In genomic region chr7:43464864-43465343, GRCm38 (mm10) we compare ENCODE assay signal across 8 mouse cellular contexts. TPM values are rescaled to one million over a fixed set of nuclear protein-coding genes. Genes with fewer than 3 reads are reported as not detected.
A peak's percentile ranks its signal among the peaks of the same experiment; 100 is the strongest.
DNase-seq lines count a peak whose midpoint lies in the region; ATAC-seq and TF ChIP-seq lines count a peak whose summit lies in the region.
"Had no signal": no experiment of that assay in that cellular context is flagged by ENCODE, and none has a peak within 500 bp of the region (broad histone marks: within the 10 kb centered on the region; RNA-seq: fewer than 3 reads in every experiment).

No protein-coding gene starts in this region.

- no peaks in the 10 kb centered on the region for H3K4me1 ChIP-seq in embryonic fibroblast, embryonic 13.5 days (ENCODE audit: control insufficient read depth, insufficient read depth, low read length)
- peaks cover 10% of the 10 kb centered on the region; the same call in 1 of the 2 replicates for H3K4me1 ChIP-seq in midbrain, embryonic 14.5 days (ENCODE audit: control insufficient read depth, insufficient read depth, low read length)

- peak; percentile 14 for DNase-seq in thymus, postnatal 14 days
- no peak for DNase-seq in thymus, postnatal 0 days (ENCODE audit: low spot score)
- peak; percentile 41 for DNase-seq in kidney, postnatal 10 days
- peak; percentile 77 for DNase-seq in midbrain, embryonic 14.5 days
- DNase-seq in adrenal gland, postnatal 25 days = no peak
- no peak for DNase-seq in ovary, postnatal 36 days (ENCODE audit: low spot score)

- ATAC-seq in midbrain, embryonic 14.5 days (ENCODE audit: low FRiP score, low TSS enrichment) = peak; percentile 15; the same call in 1 of the 2 replicates

- H3K9me3 ChIP-seq in midbrain, embryonic 14.5 days (ENCODE audit: control insufficient read depth, low read length) = no peaks in the 10 kb centered on the region

- H3K27ac ChIP-seq in embryonic fibroblast, embryonic 13.5 days (ENCODE audit: insufficient read depth, low read length) = no peak overlapping the region
- peak overlapping the region; percentile 46; the same call in 1 of the 2 replicates for H3K27ac ChIP-seq in midbrain, embryonic 14.5 days (replicated peaks; ENCODE audit: low read depth, low read length)

- TF ChIP-seq POLR2A in embryonic fibroblast, embryonic 13.5 days (IDR thresholded peaks at IDR 0.05; ENCODE audit: low read depth, low read length) = no peak

- H3K36me3 ChIP-seq in midbrain, embryonic 14.5 days (ENCODE audit: control insufficient read depth, insufficient read depth, low read length) = no peaks in the 10 kb centered on the region

- H3K27me3 ChIP-seq in midbrain, embryonic 14.5 days (ENCODE audit: control insufficient read depth, insufficient read depth, low read length) = no peaks in the 10 kb centered on the region

- peak; percentile 40; the same call in 1 of the 2 replicates for TF ChIP-seq CTCF in embryonic fibroblast, embryonic 13.5 days (IDR thresholded peaks at IDR 0.05; ENCODE audit: borderline replicate concordance, insufficient read depth, low read length)

- 8% methylated on average over 35 of the region's 35 CpGs for WGBS in midbrain, embryonic 14.5 days

- peak overlapping the region; percentile 49 for H3K9ac ChIP-seq in midbrain, embryonic 14.5 days (replicated peaks; ENCODE audit: low read length)

- peak overlapping the region; percentile 75 for H3K4me2 ChIP-seq in midbrain, embryonic 14.5 days (ENCODE audit: low read length)

- H3K4me3 ChIP-seq in embryonic fibroblast, embryonic 13.5 days (ENCODE audit: insufficient read depth, low read length) = peak overlapping the region; percentile 61
- H3K4me3 ChIP-seq in midbrain, embryonic 14.5 days (replicated peaks; ENCODE audit: low read depth, low read length) = peak overlapping the region; percentile 40

RNA-seq across cellular contexts. Expression of gene Vsig10l, which starts 2.0 kb away (rescaled TPM):
- polyA plus RNA-seq in thymus, postnatal 0 days (2015; fragmentation: Nextera tagmentation; extraction: Ambion mirVana) = 1.5 TPM in 2 replicates
- polyA plus RNA-seq in embryonic fibroblast, embryonic 13.5 days (2011; ENCODE audit: insufficient read length, low read depth, missing spikeins) = 2.6 and 3.1 TPM in 2 replicates
- polyA plus RNA-seq in midbrain, embryonic 14.5 days (2014; fragmentation: Nextera tagmentation; extraction: Ambion mirVana) = 8.0 and 12.5 TPM in 2 replicates
- 3.6 and 4.6 TPM in 2 replicates for total RNA-seq in adrenal gland, postnatal 25 days (2021)

RNA-seq across cellular contexts. Expression of gene Gm45233, which starts 21.0 kb away (rescaled TPM):
- 0.17 TPM in 1 of 2 replicates, not detected in the other for polyA plus RNA-seq in thymus, postnatal 0 days (2015; fragmentation: Nextera tagmentation; extraction: Ambion mirVana)
- 0.72 TPM in 1 of 2 replicates, not detected in the other for polyA plus RNA-seq in embryonic fibroblast, embryonic 13.5 days (2011; ENCODE audit: insufficient read length, low read depth, missing spikeins)
- not detected in 2 replicates for polyA plus RNA-seq in midbrain, embryonic 14.5 days (2014; fragmentation: Nextera tagmentation; extraction: Ambion mirVana)
- 1.5 TPM in 1 of 2 replicates, not detected in the other for total RNA-seq in adrenal gland, postnatal 25 days (2021)

RNA-seq across cellular contexts. Expression of gene Etfb, which starts 21.0 kb away (rescaled TPM):
- 232 and 257 TPM in 2 replicates for polyA plus RNA-seq in thymus, postnatal 0 days (2015; fragmentation: Nextera tagmentation; extraction: Ambion mirVana)
- 104 and 143 TPM in 2 replicates for polyA plus RNA-seq in embryonic fibroblast, embryonic 13.5 days (2011; ENCODE audit: insufficient read length, low read depth, missing spikeins)
- 101 and 120 TPM in 2 replicates for polyA plus RNA-seq in midbrain, embryonic 14.5 days (2014; fragmentation: Nextera tagmentation; extraction: Ambion mirVana)
- total RNA-seq in adrenal gland, postnatal 25 days (2021) = 373 and 390 TPM in 2 replicates

RNA-seq across cellular contexts. Expression of gene Cldnd2, which starts 24.3 kb away (rescaled TPM):
- not detected in 2 replicates for polyA plus RNA-seq in thymus, postnatal 0 days (2015; fragmentation: Nextera tagmentation; extraction: Ambion mirVana)
- not detected in 2 replicates for polyA plus RNA-seq in embryonic fibroblast, embryonic 13.5 days (2011; ENCODE audit: insufficient read length, low read depth, missing spikeins)
- not detected in 2 replicates for polyA plus RNA-seq in midbrain, embryonic 14.5 days (2014; fragmentation: Nextera tagmentation; extraction: Ambion mirVana)
- not detected in 2 replicates for total RNA-seq in adrenal gland, postnatal 25 days (2021)
- total RNA-seq: gastrocnemius, postnatal 36 days had no signal

RNA-seq across cellular contexts. Expression of gene Iglon5, which starts 25.0 kb away (rescaled TPM):
- polyA plus RNA-seq in thymus, postnatal 0 days (2015; fragmentation: Nextera tagmentation; extraction: Ambion mirVana) = not detected in 2 replicates
- polyA plus RNA-seq in embryonic fibroblast, embryonic 13.5 days (2011; ENCODE audit: insufficient read length, low read depth, missing spikeins) = 19.4 and 23.7 TPM in 2 replicates
- polyA plus RNA-seq in midbrain, embryonic 14.5 days (2014; fragmentation: Nextera tagmentation; extraction: Ambion mirVana) = 8.8 and 12.1 TPM in 2 replicates
- total RNA-seq in adrenal gland, postnatal 25 days (2021) = 1.3 and 2.1 TPM in 2 replicates

Comparison
In these comparisons a context has a peak if more than half of its experiments do, and no peak if none do; other contexts are left out.
1. DNase-seq: peak in thymus, postnatal 14 days (single experiment), kidney, postnatal 10 days (single experiment) and midbrain, embryonic 14.5 days (single experiment); none in thymus, postnatal 0 days (single experiment), adrenal gland, postnatal 25 days (single experiment) and ovary, postnatal 36 days (single experiment).